Mouse (Mus musculus) heart, embryonic 16.5 days (tissue): ENCODE data around the gene Txndc16. TPM values are rescaled to one million over a fixed set of nuclear protein-coding genes. Genes with fewer than 3 reads are reported as not detected.

Experiments used
- ATAC-seq: fragments of 200-750 bp; cut with Nextera tagmentation; replicated peaks from 2 replicates; pipeline ENCODE4 v1.8.0; 2017; ENCODE audit warnings: moderate number of reproducible peaks; ENCODE audit not compliant: insufficient read depth, low FRiP score; ENCODE audit errors: extremely low read depth
- H3K27ac ChIP-seq: fragments of 300-500 bp; sonication (generic); 2 replicates; pipeline ENCODE4 v1.5.1; 2014; ENCODE audit warnings: mild to moderate bottlenecking, low read length, control low read depth, moderate library complexity
- H3K27me3 ChIP-seq: fragments of 300-500 bp; sonication (generic); 2 replicates; pipeline ENCODE4 v1.6.1; 2014; ENCODE audit warnings: low read length, mixed read lengths; ENCODE audit not compliant: control insufficient read depth, insufficient read depth
- H3K36me3 ChIP-seq: fragments of 300-500 bp; sonication (generic); 2 replicates; pipeline ENCODE4 v1.6.1; 2014; ENCODE audit not compliant: control insufficient read depth, insufficient read depth
- H3K4me1 ChIP-seq: fragments of 300-500 bp; sonication (generic); 2 replicates; pipeline ENCODE4 v1.6.1; 2014; ENCODE audit warnings: low read length, mixed read lengths; ENCODE audit not compliant: control insufficient read depth, insufficient read depth
- H3K4me2 ChIP-seq: fragments of 300-500 bp; sonication (generic); 2 replicates; pipeline ENCODE4 v1.6.1; 2014; ENCODE audit warnings: low read depth, mild to moderate bottlenecking, control low read depth, low read length
- H3K4me3 ChIP-seq: fragments of 300-500 bp; sonication (generic); 2 replicates; pipeline ENCODE4 v1.5.1; 2014; ENCODE audit warnings: mild to moderate bottlenecking, control low read depth, low read length
- H3K9ac ChIP-seq: fragments of 300-500 bp; sonication (generic); 2 replicates; pipeline ENCODE4 v1.6.1; 2014; ENCODE audit warnings: low read length, control low read depth
- H3K9me3 ChIP-seq: fragments of 300-500 bp; sonication (generic); replicated peaks from 2 replicates; pipeline ENCODE4 v1.6.1; 2016; ENCODE audit warnings: low read length; ENCODE audit not compliant: control insufficient read depth
- WGBS: fragments of 180-500 bp; shearing (Covaris S2); extraction: QIAGEN DNeasy Blood & Tissue Kit; methylation state at CpG from one replicate; pipeline ENCODE4 v1.1.7; 2014; 5-methylcytosine and 5-hydroxymethylcytosine counted together
- polyA plus RNA-seq: library from polyadenylated mRNA; unstranded; fragments of >200 nt; fragmentation: Nextera tagmentation; extraction: Ambion mirVana; gene quantifications from 2 replicates; pipeline ENCODE4 v1.2.1, GENCODE M21; 2015

Gene Txndc16
- polyA plus RNA-seq, 1 experiment from 2014 or later = 13.1 TPM

DNA sequence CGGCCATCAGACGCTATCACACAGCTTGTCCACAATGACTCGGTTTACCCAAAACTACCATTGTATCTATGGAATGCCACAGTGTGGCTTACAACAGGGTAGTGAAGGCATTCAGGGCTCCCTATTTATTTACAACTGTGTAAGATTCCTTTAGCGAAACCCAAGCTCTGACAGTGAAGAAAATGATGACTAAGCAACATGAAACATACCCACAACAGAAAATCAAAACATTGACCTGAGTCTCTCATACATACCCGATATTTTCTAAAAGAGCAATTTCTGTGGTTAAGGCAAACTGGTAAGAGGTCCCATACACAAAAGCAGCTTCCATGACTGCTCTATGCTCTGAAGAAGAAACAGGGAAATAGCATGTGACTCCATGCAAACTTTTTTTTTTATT is 47.9 kb downstream of the Txndc16 start:
- ATAC-seq = no peak
- no peak overlapping the region for H3K4me3 ChIP-seq
- H3K9ac ChIP-seq = no peak overlapping the region
- WGBS = 93% methylated on average over 5 of the region's 5 CpGs
- no peaks in the 10 kb centered on the region; the same call in 1 of the 2 replicates for H3K36me3 ChIP-seq
- H3K9me3 ChIP-seq = no peaks in the 10 kb centered on the region
- H3K4me1 ChIP-seq = peaks cover 13% of the 10 kb centered on the region
- no peak overlapping the region for H3K27ac ChIP-seq
- H3K4me2 ChIP-seq = no peak overlapping the region
- no peaks in the 10 kb centered on the region for H3K27me3 ChIP-seq

- Histone ChIP-seq H3K9me3 (no peaks in the 10 kb centered on the region), H3K4me1 (no peaks in the 10 kb centered on the region), H3K9ac (no peak overlapping the region), H3K27me3 (no peaks in the 10 kb centered on the region), H3K4me2 (no peak overlapping the region), H3K27ac (no peak overlapping the region), H3K4me3 (no peak overlapping the region), H3K36me3 (no peaks in the 10 kb centered on the region; the same call in 1 of the 2 replicates)
- ATAC-seq = no peak
- WGBS = 79% methylated on average over 8 of the region's 8 CpGs
Observed at GRCm38 (mm10) chr14:45167366-45167765, 52.8 kb downstream of the Txndc16 start.

DNA sequence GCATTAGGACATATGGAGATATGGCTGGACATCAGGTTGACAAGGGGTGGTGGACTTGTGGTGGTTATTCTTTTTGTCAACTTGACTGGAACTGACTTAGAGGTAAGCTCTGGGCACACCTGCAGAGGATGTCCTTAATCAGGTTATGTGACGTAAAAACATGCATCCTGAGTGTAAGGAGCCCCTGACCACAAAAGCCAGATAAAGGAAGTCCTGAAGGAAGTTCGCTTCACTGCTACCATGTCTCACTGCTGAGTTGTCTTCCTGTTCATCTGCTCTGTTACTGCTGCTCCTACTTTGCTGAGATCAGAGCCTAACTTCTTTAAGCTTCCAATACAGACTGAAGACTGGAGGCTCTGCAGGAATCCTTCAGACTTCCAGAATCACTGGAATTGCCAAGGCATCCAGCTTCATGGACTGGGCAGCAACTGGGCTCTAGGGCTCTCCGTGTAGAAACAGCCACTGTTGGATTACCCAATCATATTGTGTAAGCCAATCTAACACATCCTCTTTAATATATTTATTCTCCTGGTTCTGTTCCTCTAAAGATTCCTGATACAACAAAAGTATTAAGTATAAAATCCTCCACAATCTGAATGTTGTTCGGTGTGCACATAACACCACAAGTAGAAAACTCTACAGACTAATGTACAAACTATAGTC is 64.5 kb downstream of the Txndc16 start:
- no peaks in the 10 kb centered on the region for H3K9me3 ChIP-seq
- H3K36me3 ChIP-seq = no peaks in the 10 kb centered on the region
- 68% methylated on average over 4 of the region's 4 CpGs for WGBS
- H3K27ac ChIP-seq = no peak overlapping the region
- H3K9ac ChIP-seq = no peak overlapping the region
- H3K4me2 ChIP-seq = no peak overlapping the region
- ATAC-seq = no peak
- H3K27me3 ChIP-seq = no peaks in the 10 kb centered on the region
- no peaks in the 10 kb centered on the region for H3K4me1 ChIP-seq
- H3K4me3 ChIP-seq = no peak overlapping the region

DNA sequence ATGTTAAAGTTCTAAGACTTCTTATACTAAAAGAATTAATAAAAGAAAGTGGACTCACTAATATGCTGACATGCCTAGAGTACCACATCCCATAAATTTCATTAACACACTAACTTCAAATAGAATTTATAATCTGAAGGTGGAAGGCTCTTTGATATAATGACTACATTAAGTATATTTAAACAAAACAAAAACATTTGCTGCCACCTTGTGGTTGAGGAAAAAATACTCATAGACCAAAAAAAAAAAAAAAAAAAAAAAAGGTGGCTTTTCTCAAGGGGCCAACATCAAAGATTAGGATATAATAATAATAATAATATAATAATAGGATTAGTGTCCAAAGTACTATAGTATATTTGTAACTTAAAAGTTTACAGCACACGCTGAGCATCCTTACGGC is 66.9 kb downstream of the Txndc16 start:
- Histone ChIP-seq H3K9me3 (no peaks in the 10 kb centered on the region), H3K36me3 (no peaks in the 10 kb centered on the region; the same call in 1 of the 2 replicates), H3K27ac (no peak overlapping the region), H3K9ac (no peak overlapping the region), H3K4me1 (no peaks in the 10 kb centered on the region), H3K4me3 (no peak overlapping the region), H3K27me3 (no peaks in the 10 kb centered on the region), H3K4me2 (no peak overlapping the region)
- whole genome bisulfite sequencing = 83% methylated on average over 2 of the region's 2 CpGs
- ATAC-seq = no peak

DNA sequence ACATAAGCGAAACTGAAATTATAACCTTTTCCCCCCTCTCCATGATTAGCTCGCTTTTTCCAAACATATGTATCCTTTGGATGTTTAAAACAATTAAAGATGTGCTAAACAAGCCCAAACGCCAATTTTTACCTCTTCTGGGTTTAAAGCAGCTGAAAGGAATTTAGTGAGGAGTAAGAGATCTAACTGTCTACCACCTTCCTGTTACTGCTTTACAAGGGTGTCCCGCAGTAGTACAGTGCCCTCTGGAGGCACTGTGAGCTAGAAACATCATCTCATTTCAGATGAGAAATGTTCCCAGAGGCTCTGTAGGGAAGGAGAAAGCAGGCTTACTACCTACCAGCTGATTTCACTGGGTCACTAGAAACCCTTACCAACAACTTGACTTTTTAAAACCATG is 77.6 kb downstream of the Txndc16 start:
- Histone ChIP-seq H3K27ac (no peak overlapping the region), H3K4me1 (no peaks in the 10 kb centered on the region), H3K36me3 (no peaks in the 10 kb centered on the region), H3K27me3 (no peaks in the 10 kb centered on the region), H3K9me3 (no peaks in the 10 kb centered on the region), H3K4me3 (no peak overlapping the region), H3K4me2 (no peak overlapping the region), H3K9ac (no peak overlapping the region)
- 50% methylated on average over 4 of the region's 4 CpGs for WGBS
- ATAC-seq = no peak

DNA sequence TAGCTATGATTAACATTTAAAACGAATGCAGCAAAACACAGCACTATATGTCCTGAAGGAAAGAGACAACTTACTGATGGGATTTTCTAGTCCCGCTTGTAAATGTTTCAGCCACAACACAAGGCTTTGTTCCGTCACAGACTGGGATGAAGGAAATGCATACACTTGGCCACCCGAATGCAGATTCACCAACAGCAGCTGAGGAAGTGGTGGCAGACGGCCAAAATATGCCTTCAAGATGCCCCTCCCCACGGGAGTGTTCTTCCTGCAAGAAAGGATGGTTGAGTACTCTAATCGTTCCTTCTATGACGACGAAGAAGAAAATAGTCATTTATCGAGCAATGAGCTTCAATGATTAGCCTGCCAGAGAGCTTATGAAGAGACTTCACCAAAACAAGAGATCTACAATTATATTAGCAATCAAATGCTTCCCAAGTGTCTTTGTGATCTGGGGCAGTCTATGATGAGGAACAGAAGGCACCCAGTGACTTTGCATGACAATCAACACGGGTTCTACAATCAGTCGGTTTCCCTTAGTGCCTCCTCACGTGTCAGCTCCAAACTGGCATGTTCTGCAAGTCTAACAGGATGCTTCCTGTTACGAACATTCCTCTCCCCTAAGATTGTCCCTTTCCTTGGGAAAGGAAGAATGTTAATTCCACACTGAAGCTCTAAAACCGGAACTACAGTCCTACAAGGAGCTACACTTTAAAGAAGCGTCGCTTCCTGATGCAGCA is 79.6 kb downstream of the Txndc16 start:
- Histone ChIP-seq H3K36me3 (no peaks in the 10 kb centered on the region), H3K27me3 (no peaks in the 10 kb centered on the region), H3K9ac (no peak overlapping the region), H3K4me2 (no peak overlapping the region), H3K9me3 (no peaks in the 10 kb centered on the region), H3K4me1 (peaks cover 7% of the 10 kb centered on the region; the same call in 1 of the 2 replicates), H3K4me3 (no peak overlapping the region), H3K27ac (no peak overlapping the region)
- no peak for ATAC-seq
- 64% methylated on average over 17 of the region's 17 CpGs for WGBS

- ATAC-seq = no peak
- Histone ChIP-seq H3K36me3 (no peaks in the 10 kb centered on the region), H3K27me3 (no peaks in the 10 kb centered on the region), H3K9ac (no peak overlapping the region), H3K4me3 (no peak overlapping the region), H3K27ac (no peak overlapping the region), H3K4me1 (peaks cover 7% of the 10 kb centered on the region; the same call in 1 of the 2 replicates), H3K9me3 (no peaks in the 10 kb centered on the region), H3K4me2 (no peak overlapping the region)
- whole genome bisulfite sequencing = 46% methylated on average over 2 of the region's 2 CpGs
Observed at GRCm38 (mm10) chr14:45135961-45136360, 84.2 kb downstream of the Txndc16 start.

GRCm38 (mm10) chr14:45135560-45135959 is 84.6 kb downstream of the Txndc16 start:
- no peaks in the 10 kb centered on the region for H3K9me3 ChIP-seq
- no peak overlapping the region; the same call in 1 of the 2 replicates for H3K4me2 ChIP-seq
- H3K36me3 ChIP-seq = no peaks in the 10 kb centered on the region
- 16% methylated on average over 9 of the region's 9 CpGs for WGBS
- H3K9ac ChIP-seq = no peak overlapping the region
- H3K4me1 ChIP-seq = peaks cover 7% of the 10 kb centered on the region; the same call in 1 of the 2 replicates
- no peaks in the 10 kb centered on the region for H3K27me3 ChIP-seq
- ATAC-seq = no peak
- H3K4me3 ChIP-seq = no peak overlapping the region
- no peak overlapping the region for H3K27ac ChIP-seq

DNA sequence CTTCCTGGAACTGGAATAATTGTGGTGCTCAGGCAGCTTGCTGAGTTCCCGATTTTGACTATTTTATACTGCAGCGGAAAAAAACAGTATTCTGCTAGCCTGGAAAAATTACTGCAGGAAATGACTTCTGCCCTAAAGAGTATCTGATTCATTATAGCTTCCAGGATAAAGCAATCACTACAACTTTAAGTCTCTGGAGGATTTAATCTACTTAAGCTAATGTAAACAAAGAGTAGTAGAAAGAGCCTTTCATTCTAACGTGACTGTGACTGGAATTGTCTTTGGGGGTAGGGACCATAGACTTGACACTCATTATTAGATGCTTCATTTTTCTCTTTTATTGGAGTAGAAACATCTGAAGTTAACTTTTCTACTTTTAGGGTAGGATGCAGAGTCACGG is 101.8 kb downstream of the Txndc16 start:
- no peaks in the 10 kb centered on the region for H3K36me3 ChIP-seq
- no peak overlapping the region for H3K27ac ChIP-seq
- H3K4me3 ChIP-seq = no peak overlapping the region
- WGBS = 45% methylated on average over 4 of the region's 4 CpGs
- no peaks in the 10 kb centered on the region for H3K4me1 ChIP-seq
- H3K9ac ChIP-seq = no peak overlapping the region
- H3K9me3 ChIP-seq = no peaks in the 10 kb centered on the region
- H3K27me3 ChIP-seq = no peaks in the 10 kb centered on the region
- ATAC-seq = no peak
- H3K4me2 ChIP-seq = no peak overlapping the region
